ENCODE assay signal across 20 mouse cellular contexts in genomic region chr5:117749353-117749752, GRCm38 (mm10). TPM values are rescaled to one million over a fixed set of nuclear protein-coding genes. Genes with fewer than 3 reads are reported as not detected.
DNase-seq lines count a peak whose midpoint lies in the region; ATAC-seq and TF ChIP-seq lines count a peak whose summit lies in the region.
"Had no signal": no experiment of that assay in that cellular context is flagged by ENCODE, and none has a peak within 500 bp of the region (broad histone marks: within the 10 kb centered on the region; RNA-seq: fewer than 3 reads in every experiment).

No protein-coding gene starts in this region.

- no peaks in the 10 kb centered on the region for H3K9me3 ChIP-seq in hindbrain, postnatal 0 days (ENCODE audit: low read length)
- H3K9me3 ChIP-seq in hindbrain, embryonic 10.5 days, result no peaks in the 10 kb centered on the region
- 0 out of 2 replicates have a peak, but pooled peaks cover 4% of the 10 kb centered on the region for H3K9me3 ChIP-seq in heart, embryonic 11.5 days (replicated peaks; ENCODE audit: control insufficient read depth, low read length)
- H3K9me3 ChIP-seq: limb, embryonic 15.5 days had no signal

- H3K27ac ChIP-seq in hindbrain, postnatal 0 days, result no peak overlapping the region
- no peak overlapping the region for H3K27ac ChIP-seq in hindbrain, embryonic 10.5 days
- no peak overlapping the region for H3K27ac ChIP-seq in heart, embryonic 11.5 days (ENCODE audit: low read depth, low read length)
- H3K27ac ChIP-seq: heart, embryonic 13.5 days; limb, embryonic 15.5 days had no signal

- ATAC-seq in hindbrain, postnatal 0 days, result no peak
- no peak for ATAC-seq in heart, embryonic 11.5 days (replicated peaks; ENCODE audit: insufficient number of reproducible peaks, low FRiP score, low TSS enrichment)
- ATAC-seq: intestine, embryonic 16.5 days had no signal

- no peak for TF ChIP-seq CTCF in hindbrain, postnatal 0 days (IDR thresholded peaks at IDR 0.05; ENCODE audit: low read depth)
- TF ChIP-seq CTCF in brain, embryonic 14.5 days (IDR thresholded peaks at IDR 0.05; ENCODE audit: borderline replicate concordance, extremely low read depth, insufficient read depth, insufficient read length), result no peak

- WGBS in hindbrain, postnatal 0 days, result 15% methylated on average over 5 of the region's 5 CpGs
- 34% methylated on average over 5 of the region's 5 CpGs for whole genome bisulfite sequencing in hindbrain, embryonic 10.5 days
- WGBS in heart, embryonic 11.5 days (ENCODE audit: insufficient replicate concordance), result 44% methylated on average over 5 of the region's 5 CpGs

- no peak overlapping the region for H3K9ac ChIP-seq in hindbrain, postnatal 0 days (replicated peaks; ENCODE audit: low read length)
- no peak overlapping the region for H3K9ac ChIP-seq in heart, embryonic 11.5 days (ENCODE audit: low read depth, low read length)
- H3K9ac ChIP-seq: heart, embryonic 13.5 days; limb, embryonic 15.5 days had no signal

- no peak overlapping the region for H3K4me2 ChIP-seq in hindbrain, postnatal 0 days (ENCODE audit: low read depth, low read length)
- H3K4me2 ChIP-seq in heart, embryonic 11.5 days, result no peak overlapping the region
- H3K4me2 ChIP-seq: heart, embryonic 13.5 days; limb, embryonic 15.5 days had no signal

- no peak for TF ChIP-seq POLR2A in brain, embryonic 14.5 days (IDR thresholded peaks at IDR 0.05; ENCODE audit: borderline replicate concordance, extremely low read depth, insufficient read depth, insufficient read length, poor library complexity, severe bottlenecking)

- peak; percentile 36 for DNase-seq in hindbrain, postnatal 0 days (ENCODE audit: low spot score)
- no peak for DNase-seq in hindbrain, embryonic 10.5 days (ENCODE audit: low spot score)
- peak; percentile 66 for DNase-seq in brain, embryonic 14.5 days (ENCODE audit: low read depth)
- peak; percentile 45 to 75 for DNase-seq in kidney, adult 8-10 months
- DNase-seq in kidney, postnatal 25 days, result peak; percentile 39 to 61
- DNase-seq in gastrocnemius, adult 8-10 months (ENCODE audit: low spot score in 2 of 2), result no peak
- no peak for DNase-seq in adrenal gland, adult 8-10 months
- DNase-seq: adrenal gland, adult 2 months; cerebellum, adult 11-12 months; cerebellum, postnatal 36 days; heart, postnatal 36 days; lung, postnatal 10 days; thymus, postnatal 36 days had no signal

- no peak overlapping the region for H3K4me3 ChIP-seq in hindbrain, postnatal 0 days (ENCODE audit: low read length)
- H3K4me3 ChIP-seq in hindbrain, embryonic 10.5 days, result no peak overlapping the region
- H3K4me3 ChIP-seq in heart, embryonic 11.5 days (ENCODE audit: low read depth, low read length), result no peak overlapping the region
- H3K4me3 ChIP-seq: heart, embryonic 13.5 days; limb, embryonic 15.5 days; megakaryocyte, embryonic 14.5 days had no signal

- H3K36me3 ChIP-seq in hindbrain, postnatal 0 days (ENCODE audit: insufficient read depth, low read length), result no peaks in the 10 kb centered on the region; the same call in 1 of the 2 replicates
- H3K36me3 ChIP-seq in hindbrain, embryonic 10.5 days, result no peaks in the 10 kb centered on the region
- H3K36me3 ChIP-seq in heart, embryonic 11.5 days (ENCODE audit: control insufficient read depth, insufficient read depth, low read length), result no peaks in the 10 kb centered on the region
- H3K36me3 ChIP-seq: G1E; heart, embryonic 13.5 days; limb, embryonic 15.5 days had no signal

- no peaks in the 10 kb centered on the region for H3K27me3 ChIP-seq in hindbrain, postnatal 0 days (ENCODE audit: insufficient read depth, low read length)
- no peaks in the 10 kb centered on the region for H3K27me3 ChIP-seq in hindbrain, embryonic 10.5 days (ENCODE audit: insufficient read depth, poor library complexity, severe bottlenecking)
- H3K27me3 ChIP-seq in heart, embryonic 11.5 days (ENCODE audit: control insufficient read depth, insufficient read depth, low read length), result no peaks in the 10 kb centered on the region
- H3K27me3 ChIP-seq: heart, embryonic 13.5 days; limb, embryonic 15.5 days; megakaryocyte, embryonic 14.5 days had no signal

- H3K4me1 ChIP-seq in hindbrain, postnatal 0 days (ENCODE audit: insufficient read depth, low read length), result no peaks in the 10 kb centered on the region
- H3K4me1 ChIP-seq in hindbrain, embryonic 10.5 days (replicated peaks), result peaks cover 20% of the 10 kb centered on the region
- H3K4me1 ChIP-seq in heart, embryonic 11.5 days (ENCODE audit: control insufficient read depth, insufficient read depth, low read length), result no peaks in the 10 kb centered on the region
- H3K4me1 ChIP-seq: heart, embryonic 13.5 days; limb, embryonic 15.5 days; megakaryocyte, embryonic 14.5 days had no signal

RNA-seq across cellular contexts. Expression of gene Nos1, which starts 31.5 kb away (rescaled TPM):
- 10.7 and 16.9 TPM in 2 replicates for total RNA-seq in hindbrain, postnatal 0 days (2014; rRNA removed)
- 2.5 and 3.1 TPM in 2 replicates for polyA plus RNA-seq in hindbrain, postnatal 0 days (2015; fragmentation: Nextera tagmentation; extraction: Ambion mirVana)
- polyA plus RNA-seq in hindbrain, embryonic 10.5 days (2016; fragmentation: Nextera tagmentation; extraction: Ambion mirVana), result 0.33 and 0.45 TPM in 2 replicates
- 3.9 and 5.1 TPM in 2 replicates for polyA plus RNA-seq in brain, embryonic 14.5 days (2012; rRNA removed)
- 10 to 100 TPM; 57.4 to 86.1 (median 70.1) TPM for total RNA-seq in gastrocnemius, adult 8-10 months (2022)
- total RNA-seq in adrenal gland, adult 8-10 months (2022), result 1 to 10 TPM in 1 of 4 experiments, under 1 TPM in 3; 0.63 to 1.4 (median 0.69) TPM
- polyA plus RNA-seq in heart, embryonic 11.5 days (2014; fragmentation: Nextera tagmentation; extraction: Ambion mirVana), result 0.10 TPM in 1 of 2 replicates, not detected in the other
- total RNA-seq: monocyte, adult 5-6 weeks had no signal
- polyA plus RNA-seq: G1E had no signal

Comparison
In these comparisons a context has a peak if more than half of its experiments do, and no peak if none do; other contexts are left out.
1. DNase-seq: peak in hindbrain, postnatal 0 days (single experiment), brain, embryonic 14.5 days (single experiment), kidney, adult 8-10 months (2 of 2) and kidney, postnatal 25 days (2 of 2); none in hindbrain, embryonic 10.5 days (single experiment), gastrocnemius, adult 8-10 months (0 of 2) and adrenal gland, adult 8-10 months (single experiment).